Mouse (Mus musculus) CH12.LX (cell line): ENCODE results near the gene Atxn7l1. TPM values are rescaled to one million over a fixed set of nuclear protein-coding genes. Genes with fewer than 3 reads are reported as not detected.

Experiments
- DNase-seq: peaks from one replicate; pipeline ENCODE4 v3.0.0-alpha.2; 2013; ENCODE audit errors: extremely low read depth
- H3K27ac ChIP-seq: 2 replicates; pipeline ENCODE4 v1.5.1; 2012; ENCODE audit warnings: low read depth, mild to moderate bottlenecking, control low read depth, moderate library complexity; ENCODE audit not compliant: insufficient read depth
- H3K27me3 ChIP-seq: replicated peaks from 2 replicates; pipeline ENCODE3; 2012; ENCODE audit warnings: inconsistent platforms
- H3K36me3 ChIP-seq, 2 experiments: replicated peaks in 1 of 2; 2 replicates each; pipeline versions ENCODE3 to v1.6.1; 2012; ENCODE audit warnings: inconsistent platforms in 1 of 2, low read length in 1 of 2, mild to moderate bottlenecking in 1 of 2, mixed read lengths in 1 of 2, moderate library complexity in 1 of 2; ENCODE audit not compliant: control insufficient read depth in 1 of 2, insufficient read depth in 1 of 2
- H3K4me1 ChIP-seq, 2 experiments: 2 replicates each; pipeline ENCODE4 v1.6.1; 2012; ENCODE audit warnings: inconsistent platforms in 1 of 2, moderate library complexity in 1 of 2; ENCODE audit not compliant: insufficient read depth in 2 of 2, control insufficient read depth in 1 of 2
- H3K4me2 ChIP-seq: 2 replicates; pipeline ENCODE4 v1.6.1; 2012; ENCODE audit warnings: low read depth, mild to moderate bottlenecking, control low read depth; ENCODE audit not compliant: poor library complexity, insufficient read depth, severe bottlenecking
- H3K4me3 ChIP-seq, 3 experiments: fragments of 150-350 bp in 1 of 3; sonication (generic) in 1 of 3; replicated peaks in 1 of 3; 2 replicates each; pipeline versions ENCODE3 to v1.5.1; 2011 to 2012; ENCODE audit warnings: low read depth in 2 of 3, low read length in 2 of 3, mild to moderate bottlenecking in 2 of 3, moderate library complexity in 2 of 3, control low read depth in 1 of 3, improper control_type of control experiment in 1 of 3, inconsistent platforms in 1 of 3, mixed read lengths in 1 of 3; ENCODE audit not compliant: poor library complexity in 1 of 3
- H3K79me2 ChIP-seq: replicated peaks from 2 replicates; pipeline ENCODE4 v1.6.1; 2012; ENCODE audit warnings: mild to moderate bottlenecking, moderate library complexity; ENCODE audit not compliant: control insufficient read depth, poor library complexity, insufficient read depth, severe bottlenecking; ENCODE audit errors: extremely low read depth
- H3K9ac ChIP-seq: 2 replicates; pipeline ENCODE4 v1.6.1; 2012; ENCODE audit warnings: low read depth, mild to moderate bottlenecking, control low read depth, moderate library complexity; ENCODE audit not compliant: insufficient read depth
- H3K9me3 ChIP-seq: replicated peaks from 2 replicates; pipeline ENCODE3; 2012; ENCODE audit warnings: low read length, inconsistent platforms, mixed read lengths
- CHD1 ChIP-seq: IDR thresholded peaks from 2 replicates; pipeline ENCODE4 v1.6.1; 2012; ENCODE audit warnings: low read depth, low read length, improper control_type of control experiment, inconsistent platforms
- EP300 ChIP-seq: IDR thresholded peaks from 2 replicates; pipeline ENCODE4 v1.6.1; 2011; ENCODE audit warnings: low read length, improper control_type of control experiment
- ETS1 ChIP-seq: conservative IDR thresholded peaks from 2 replicates; pipeline ENCODE4 v1.6.1; 2012; ENCODE audit warnings: low read depth, mild to moderate bottlenecking, inconsistent platforms, low read length, improper control_type of control experiment, moderate library complexity
- GABPA ChIP-seq: IDR thresholded peaks from 2 replicates; pipeline ENCODE4 v1.6.1; 2012; ENCODE audit warnings: low read depth, low read length, improper control_type of control experiment, inconsistent platforms; ENCODE audit not compliant: insufficient replicate concordance
- HCFC1 ChIP-seq: IDR thresholded peaks from 2 replicates; pipeline ENCODE4 v1.6.1; 2012; ENCODE audit warnings: low read depth, mild to moderate bottlenecking, inconsistent platforms, low read length, improper control_type of control experiment
- IRF4 ChIP-seq: IDR thresholded peaks from 2 replicates; pipeline ENCODE4 v1.6.1; 2014; ENCODE audit warnings: low read depth, mild to moderate bottlenecking, inconsistent platforms, low read length, improper control_type of control experiment
- JUND ChIP-seq: conservative IDR thresholded peaks from 2 replicates; pipeline ENCODE4 v1.6.1; 2011; ENCODE audit warnings: low read depth, low read length, improper control_type of control experiment
- KAT2A ChIP-seq: IDR thresholded peaks from 2 replicates; pipeline ENCODE4 v1.6.1; 2012; ENCODE audit warnings: low read length, improper control_type of control experiment, inconsistent platforms; ENCODE audit not compliant: insufficient replicate concordance
- MAZ ChIP-seq: IDR thresholded peaks from 2 replicates; pipeline ENCODE4 v1.6.1; 2012; ENCODE audit warnings: low read depth, mild to moderate bottlenecking, inconsistent platforms, low read length, improper control_type of control experiment, moderate library complexity
- MEF2A ChIP-seq: IDR thresholded peaks from 2 replicates; pipeline ENCODE4 v1.6.1; 2014; ENCODE audit warnings: low read depth, mild to moderate bottlenecking, inconsistent platforms, low read length, improper control_type of control experiment, borderline replicate concordance
- MYC ChIP-seq: IDR thresholded peaks from 2 replicates; pipeline ENCODE4 v1.6.1; 2011; ENCODE audit warnings: low read depth, mild to moderate bottlenecking, improper control_type of control experiment, low read length
- NELFE ChIP-seq: IDR thresholded peaks from 2 replicates; pipeline ENCODE4 v1.6.1; 2011; ENCODE audit warnings: low read depth, low read length, improper control_type of control experiment
- NRF1 ChIP-seq: IDR thresholded peaks from 2 replicates; pipeline ENCODE4 v1.6.1; 2014; ENCODE audit warnings: low read depth, mild to moderate bottlenecking, inconsistent platforms, low read length, improper control_type of control experiment, moderate library complexity
- PAX5 ChIP-seq: IDR thresholded peaks from 2 replicates; pipeline ENCODE4 v1.6.1; 2012; ENCODE audit warnings: low read length, inconsistent platforms, mixed read lengths
- POLR2A ChIP-seq: IDR thresholded peaks from 2 replicates; pipeline ENCODE4 v1.6.1; 2011; ENCODE audit warnings: low read depth, mild to moderate bottlenecking, improper control_type of control experiment, low read length
- RAD21 ChIP-seq: IDR thresholded peaks from 2 replicates; pipeline ENCODE4 v1.6.1; 2011; ENCODE audit warnings: low read depth, mild to moderate bottlenecking, low read length, improper control_type of control experiment, moderate library complexity
- RCOR1 ChIP-seq: conservative IDR thresholded peaks from 2 replicates; pipeline ENCODE4 v1.6.1; 2012; ENCODE audit warnings: low read depth, mild to moderate bottlenecking, inconsistent platforms, low read length, improper control_type of control experiment
- SIN3A ChIP-seq: IDR thresholded peaks from 2 replicates; pipeline ENCODE4 v1.6.1; 2012; ENCODE audit warnings: low read length, improper control_type of control experiment, inconsistent platforms
- UBTF ChIP-seq: IDR thresholded peaks from 2 replicates; pipeline ENCODE4 v1.6.1; 2012; ENCODE audit warnings: low read depth, mild to moderate bottlenecking, inconsistent platforms, low read length, improper control_type of control experiment, moderate library complexity
- USF1 ChIP-seq: IDR thresholded peaks from 2 replicates; pipeline ENCODE4 v1.6.1; 2014; ENCODE audit warnings: low read depth, mild to moderate bottlenecking, inconsistent platforms, low read length, improper control_type of control experiment
- USF2 ChIP-seq: conservative IDR thresholded peaks from 2 replicates; pipeline ENCODE4 v1.6.1; 2011; ENCODE audit warnings: low read depth, low read length, improper control_type of control experiment
- ZC3H11A ChIP-seq: IDR thresholded peaks from 2 replicates; pipeline ENCODE4 v1.6.1; 2012; ENCODE audit warnings: low read depth, mild to moderate bottlenecking, inconsistent platforms, low read length, improper control_type of control experiment
- ZKSCAN1 ChIP-seq: IDR thresholded peaks from 2 replicates; pipeline ENCODE4 v1.6.1; 2012; ENCODE audit warnings: low read depth, inconsistent platforms, low read length, improper control_type of control experiment, borderline replicate concordance
- ZNF384 ChIP-seq: IDR thresholded peaks from 2 replicates; pipeline ENCODE4 v1.6.1; 2012; ENCODE audit warnings: low read depth, low read length, improper control_type of control experiment, inconsistent platforms
- dilution Hi-C: fragments of 300-500 bp; cut with MboI; formaldehyde crosslinking; loops from 2 replicates; pipeline ENCODE4 v1.14.3; 2020; ENCODE audit warnings: low sequenced_read_pairs; ENCODE audit not compliant: extremely low pct_unique_long_range_greater_than_20kb, extremely low pct_ligation_motif_present
- in situ Hi-C: fragments of 300-500 bp; cut with MboI; formaldehyde crosslinking; loops from 3 replicates; pipeline ENCODE4 v1.14.3; 2019; ENCODE audit warnings: low sequenced_read_pairs, low pct_ligation_motif_present, low pct_unique_long_range_greater_than_20kb, mixed read lengths
- polyA plus RNA-seq: library from polyadenylated mRNA; unstranded; fragments of >175 nt; gene quantifications from 2 replicates; pipeline ENCODE4 v1.2.1, GENCODE M21; 2012; ENCODE audit warnings: low read depth; ENCODE audit not compliant: insufficient read length
- total RNA-seq, 2 experiments: library from RNA; depleted of rRNA; stranded (reverse); fragments of 300-350 nt in 1 of 2; fragments of >200 nt in 1 of 2; gene quantifications; 2 replicates each; pipeline ENCODE4 v1.2.3; 2012 to 2014

Gene Atxn7l1
- total and polyA plus RNA-seq, 3 experiments = 8.6 to 55.7 (median 9.0) TPM

DNA sequence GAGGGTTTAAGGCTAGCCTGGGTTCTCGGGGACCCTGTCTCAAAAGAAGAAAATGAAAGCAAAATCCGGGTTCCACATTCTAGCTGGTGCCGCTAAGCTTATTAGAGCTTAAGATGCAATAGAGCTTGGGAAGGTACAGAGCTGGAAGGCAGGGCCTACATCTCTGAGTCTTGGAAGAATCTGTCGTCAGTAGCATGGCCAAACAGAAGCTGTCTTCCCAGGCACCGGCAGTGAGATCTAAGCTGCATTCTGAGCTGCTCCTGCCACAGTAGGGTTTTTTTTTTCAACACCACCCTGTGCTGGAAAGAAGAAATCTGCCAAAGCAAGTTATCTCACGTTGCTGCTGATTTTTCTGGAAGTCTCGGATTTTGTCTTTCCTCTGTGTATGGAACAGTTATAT is 129.9 kb downstream of the Atxn7l1 start:
- no peak for DNase-seq
- H3K4me3 ChIP-seq = no peak overlapping the region
- dilution Hi-C loops (no loop called here), in situ Hi-C loops (no loop called here)
- H3K4me1 ChIP-seq = peaks cover 13 to 23% of the 10 kb centered on the region in 2 experiments
- H3K27ac ChIP-seq = no peak overlapping the region
- H3K4me2 ChIP-seq = no peak overlapping the region
- peaks cover 3 to 54% of the 10 kb centered on the region in 2 experiments for H3K36me3 ChIP-seq
- H3K9ac ChIP-seq = no peak overlapping the region
- no peaks in the 10 kb centered on the region for H3K9me3 ChIP-seq
- no peak for TF ChIP-seq NELFE
- TF ChIP-seq MYC = no peak
- no peak for TF ChIP-seq RAD21
- no peak for TF ChIP-seq ZNF384
- TF ChIP-seq USF1 = no peak
- no peak for TF ChIP-seq PAX5
- no peak for TF ChIP-seq ZC3H11A
- TF ChIP-seq MEF2A = no peak
- TF ChIP-seq ZKSCAN1 = no peak
- TF ChIP-seq EP300 = no peak
- no peak for TF ChIP-seq UBTF
- TF ChIP-seq GABPA = no peak
- no peak for TF ChIP-seq CHD1
- TF ChIP-seq KAT2A = no peak
- TF ChIP-seq, all 38 proteins: peak for 0
- no peaks in the 10 kb centered on the region for H3K79me2 ChIP-seq
- H3K27me3 ChIP-seq = no peaks in the 10 kb centered on the region

GRCm38 (mm10) chr12:33279159-33279558 is 131.7 kb downstream of the Atxn7l1 start:
- Histone ChIP-seq H3K27ac (peak overlapping the region; percentile 40; the same call in 1 of the 2 replicates), H3K36me3 (peaks cover 3 to 55% of the 10 kb centered on the region in 2 experiments), H3K79me2 (no peaks in the 10 kb centered on the region), H3K4me1 (peaks cover 24 to 31% of the 10 kb centered on the region in 2 experiments), H3K9ac (no peak overlapping the region), H3K4me2 (peak overlapping the region; percentile 21; the same call in 1 of the 2 replicates), H3K4me3 (no peak overlapping the region), H3K27me3 (no peaks in the 10 kb centered on the region), H3K9me3 (no peaks in the 10 kb centered on the region)
- DNase-seq = peak; percentile 43
- in situ Hi-C loops (no loop called here), dilution Hi-C loops (no loop called here)
- TF ChIP-seq POLR2A (no peak), SIN3A (no peak), USF2 (no peak), RCOR1 (no peak), MAZ (peak; percentile 50; the same call in 1 of the 2 replicates), GABPA (no peak), IRF4 (0 out of 2 replicates have a peak, but pooled peaks have one; percentile 45), HCFC1 (no peak), JUND (no peak), NRF1 (no peak), ETS1 (0 out of 2 replicates have a peak, but pooled peaks have one; percentile 14)
